Mouse (Mus musculus) midbrain, embryonic 11.5 days (tissue): ENCODE measurements at regions not wholly inside any gene's neighbourhood (a gene's known extent, or its start where the extent isn't known, plus 50 kb on each side); places are given as distances from the start of the nearest gene placed in this dataset.
A peak's percentile ranks its signal among the peaks of the same experiment; 100 is the strongest.

ENCODE experiments used
- ATAC-seq: fragments of 200-750 bp; cut with Nextera tagmentation; 2 replicates; pipeline ENCODE4 v1.8.0; 2017; ENCODE audit warnings: moderate TSS enrichment, moderate library complexity; ENCODE audit not compliant: low FRiP score
- DNase-seq: peaks from one replicate; pipeline ENCODE4 v3.0.0; 2015; ENCODE audit warnings: low spot score; ENCODE audit errors: missing footprints
- H3K27ac ChIP-seq: fragments of 300-500 bp; sonication (generic); 2 replicates; pipeline ENCODE4 v1.5.1; 2014; ENCODE audit warnings: low read depth, low read length
- H3K27me3 ChIP-seq: fragments of 300-500 bp; sonication (generic); 2 replicates; pipeline ENCODE4 v1.6.1; 2014; ENCODE audit warnings: mild to moderate bottlenecking, low read length, moderate library complexity, mixed read lengths; ENCODE audit not compliant: control insufficient read depth, insufficient read depth
- H3K36me3 ChIP-seq: fragments of 300-500 bp; sonication (generic); 2 replicates; pipeline ENCODE4 v1.6.1; 2014; ENCODE audit warnings: mild to moderate bottlenecking, low read length, moderate library complexity, mixed read lengths; ENCODE audit not compliant: control insufficient read depth, insufficient read depth
- H3K4me1 ChIP-seq: fragments of 300-500 bp; sonication (generic); 2 replicates; pipeline ENCODE4 v1.6.1; 2014; ENCODE audit warnings: low read length; ENCODE audit not compliant: control insufficient read depth, insufficient read depth
- H3K4me2 ChIP-seq: fragments of 300-500 bp; sonication (generic); 2 replicates; pipeline ENCODE4 v1.6.1; 2014; ENCODE audit warnings: mild to moderate bottlenecking, moderate library complexity
- H3K4me3 ChIP-seq: fragments of 300-500 bp; sonication (generic); 2 replicates; pipeline ENCODE4 v1.5.1; 2014; ENCODE audit warnings: low read depth, low read length
- H3K9ac ChIP-seq: fragments of 300-500 bp; sonication (generic); 2 replicates; pipeline ENCODE4 v1.6.1; 2014; ENCODE audit warnings: low read length
- H3K9me3 ChIP-seq: fragments of 300-500 bp; sonication (generic); 2 replicates; pipeline ENCODE4 v1.6.1; 2016; ENCODE audit warnings: low read length; ENCODE audit not compliant: control insufficient read depth
- WGBS: fragments of 180-500 bp; shearing (Covaris S2); extraction: QIAGEN DNeasy Blood & Tissue Kit; methylation state at CpG from one replicate; pipeline ENCODE4 v1.1.7; 2014; 5-methylcytosine and 5-hydroxymethylcytosine counted together

DNA sequence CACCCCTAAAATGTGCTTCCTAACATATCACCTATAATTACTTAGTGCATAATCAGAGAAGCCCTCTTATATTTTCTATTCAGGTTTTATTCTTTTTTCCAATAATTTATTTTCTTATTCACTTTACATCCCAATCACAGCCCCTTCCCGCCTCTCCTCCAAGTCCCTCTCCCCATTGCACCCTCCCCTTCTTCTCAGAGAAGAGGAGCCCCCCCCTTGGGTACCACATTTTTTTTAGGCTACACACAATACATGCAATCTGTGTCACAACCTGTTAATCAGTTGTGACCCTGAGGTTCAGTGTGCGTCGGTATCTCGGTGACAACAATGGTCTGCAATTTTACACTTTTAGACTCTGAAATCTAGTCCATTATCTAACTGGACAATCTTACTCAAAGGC is 198.0 kb downstream of the Pik3r1 start:
- Histone ChIP-seq H3K36me3 (no peaks in the 10 kb centered on the region), H3K4me3 (no peak overlapping the region), H3K4me1 (peaks cover 11% of the 10 kb centered on the region), H3K9me3 (no peaks in the 10 kb centered on the region), H3K4me2 (no peak overlapping the region), H3K9ac (no peak overlapping the region), H3K27ac (no peak overlapping the region; the same call in 1 of the 2 replicates), H3K27me3 (no peaks in the 10 kb centered on the region)
- WGBS = 35% methylated on average over 4 of the region's 4 CpGs
- DNase-seq (no peak), ATAC-seq (peak; percentile 66; the same call in 1 of the 2 replicates)

DNA sequence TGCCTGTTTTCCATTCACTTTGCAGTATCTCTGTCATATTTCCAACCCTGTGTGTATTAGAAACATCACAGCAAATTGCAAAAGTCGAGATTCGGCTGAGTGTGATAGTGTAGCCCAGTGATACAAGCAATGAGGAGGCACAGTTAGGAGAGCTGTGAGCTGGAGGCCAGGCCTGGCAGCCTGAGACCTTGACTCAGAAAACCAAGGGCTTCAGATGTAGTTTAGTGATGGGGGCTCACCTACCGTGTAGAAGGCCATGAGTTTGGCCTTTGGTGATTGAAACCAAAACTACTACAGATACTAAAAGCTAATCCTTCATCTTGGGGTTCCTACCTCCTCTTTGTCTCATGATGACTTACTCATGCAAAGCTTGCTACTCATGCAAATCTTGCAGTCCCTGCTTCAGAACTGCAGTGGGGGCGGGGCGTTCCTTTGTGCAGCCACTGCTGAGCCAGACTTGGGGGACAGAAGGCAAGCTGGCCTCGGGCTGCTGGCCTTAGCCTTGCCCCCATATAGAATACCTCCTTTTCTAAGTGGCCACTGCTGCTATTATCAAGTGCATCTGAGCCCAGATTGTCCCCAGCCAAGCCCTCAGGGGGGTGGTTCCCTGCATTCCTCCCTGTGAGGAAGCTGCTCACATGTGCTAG is 198.9 kb downstream of the Pik3r1 start:
- H3K9me3 ChIP-seq = no peaks in the 10 kb centered on the region
- 53% methylated on average over 6 of the region's 6 CpGs for WGBS
- DNase-seq (peak; percentile 91), ATAC-seq (peak; percentile 83)
- peaks cover 11% of the 10 kb centered on the region for H3K4me1 ChIP-seq
- no peaks in the 10 kb centered on the region for H3K27me3 ChIP-seq
- no peak overlapping the region for H3K4me2 ChIP-seq
- H3K9ac ChIP-seq = no peak overlapping the region
- H3K27ac ChIP-seq = no peak overlapping the region; the same call in 1 of the 2 replicates
- H3K4me3 ChIP-seq = no peak overlapping the region
- H3K36me3 ChIP-seq = no peaks in the 10 kb centered on the region

DNA sequence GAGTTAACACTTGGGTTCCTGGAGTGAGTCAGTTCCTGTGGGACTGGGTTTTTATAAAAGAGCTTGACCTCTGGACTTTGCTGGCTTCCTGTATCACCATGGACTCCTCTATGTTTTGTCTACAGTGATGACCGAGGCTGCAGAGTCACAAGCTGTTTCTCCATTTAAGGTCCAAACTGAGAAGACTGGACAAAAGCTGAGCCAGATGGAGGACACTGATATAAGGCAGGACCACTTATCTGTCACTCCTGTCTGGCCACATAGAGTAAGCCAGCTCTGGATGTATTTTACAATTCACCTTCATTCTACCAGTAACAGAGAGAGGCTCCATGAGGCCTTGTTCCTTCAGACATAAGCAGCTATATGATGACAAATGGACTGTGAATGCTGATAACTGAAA is 202.7 kb downstream of the Pik3r1 start:
- no peak for ATAC-seq
- H3K4me2 ChIP-seq = no peak overlapping the region
- WGBS = 90% methylated on average over 1 of the region's 1 CpGs

DNA sequence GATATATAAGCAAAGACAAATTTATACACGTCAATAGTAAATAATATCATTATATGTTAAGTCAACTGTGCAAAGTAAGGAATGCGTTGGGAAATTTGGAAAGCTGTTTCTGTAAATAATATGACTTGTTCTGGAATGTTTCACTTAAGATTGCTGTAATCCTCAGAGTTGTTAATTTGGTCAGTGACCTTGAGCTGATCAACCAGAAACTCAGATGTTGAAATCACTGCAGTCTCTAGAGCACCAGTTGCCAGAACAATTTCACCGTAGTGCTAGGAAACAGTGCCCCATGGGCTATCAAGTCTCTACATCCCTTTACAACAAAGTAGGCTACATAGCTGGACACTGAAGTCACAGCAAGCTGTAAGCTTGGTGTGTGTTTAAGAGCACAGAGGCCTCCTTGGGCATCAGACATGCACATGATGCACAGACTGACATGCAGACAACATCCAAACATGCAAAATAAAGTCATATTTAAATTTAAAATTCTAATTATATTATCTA is 212.6 kb downstream of the Pik3r1 start:
- 90% methylated on average over 3 of the region's 3 CpGs for WGBS
- ATAC-seq = no peak

More for the DNA sequence above, 202.7 kb downstream of the Pik3r1 start:
- H3K4me3 ChIP-seq = no peak overlapping the region
- no peak for DNase-seq
- no peaks in the 10 kb centered on the region for H3K9me3 ChIP-seq
- H3K27ac ChIP-seq = no peak overlapping the region
- H3K27me3 ChIP-seq = no peaks in the 10 kb centered on the region
- no peak overlapping the region for H3K9ac ChIP-seq
- H3K36me3 ChIP-seq = no peaks in the 10 kb centered on the region
- H3K4me1 ChIP-seq = peaks cover 11% of the 10 kb centered on the region

DNA sequence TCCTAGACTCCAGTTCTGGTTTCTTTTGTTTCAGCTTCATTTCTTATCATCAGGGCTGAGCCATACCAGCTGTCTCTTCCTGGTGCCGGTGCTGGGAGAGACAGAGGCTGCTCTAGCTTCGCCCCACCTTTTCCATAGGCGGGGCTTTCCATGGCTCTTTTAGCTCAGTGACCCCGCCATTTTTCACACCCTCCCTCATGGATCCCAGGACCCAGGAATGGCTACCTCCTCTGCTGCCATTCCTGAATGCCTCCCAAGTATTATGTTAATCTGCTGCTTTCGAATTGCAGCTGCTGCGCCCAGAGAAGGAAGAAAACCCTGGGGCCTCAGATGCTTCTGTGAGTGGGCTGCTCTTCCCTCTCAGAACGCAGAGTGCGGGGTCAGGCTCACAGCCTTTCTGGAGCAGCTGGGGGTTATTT is 214.9 kb downstream of the Pik3r1 start:
- Histone ChIP-seq H3K9me3 (no peaks in the 10 kb centered on the region), H3K27ac (no peak overlapping the region), H3K4me2 (no peak overlapping the region), H3K4me1 (peaks cover 3% of the 10 kb centered on the region; the same call in 1 of the 2 replicates), H3K4me3 (no peak overlapping the region), H3K9ac (no peak overlapping the region), H3K36me3 (no peaks in the 10 kb centered on the region), H3K27me3 (no peaks in the 10 kb centered on the region)
- ATAC-seq (peak; percentile 42), DNase-seq (no peak)
- 61% methylated on average over 8 of the region's 8 CpGs for WGBS

More for the DNA sequence above, 212.6 kb downstream of the Pik3r1 start:
- H3K4me1 ChIP-seq = peaks cover 3% of the 10 kb centered on the region; the same call in 1 of the 2 replicates
- H3K9me3 ChIP-seq = no peaks in the 10 kb centered on the region
- no peak overlapping the region for H3K9ac ChIP-seq
- no peaks in the 10 kb centered on the region for H3K27me3 ChIP-seq
- H3K4me2 ChIP-seq = no peak overlapping the region
- H3K36me3 ChIP-seq = no peaks in the 10 kb centered on the region
- H3K4me3 ChIP-seq = no peak overlapping the region
- DNase-seq = no peak
- no peak overlapping the region for H3K27ac ChIP-seq

DNA sequence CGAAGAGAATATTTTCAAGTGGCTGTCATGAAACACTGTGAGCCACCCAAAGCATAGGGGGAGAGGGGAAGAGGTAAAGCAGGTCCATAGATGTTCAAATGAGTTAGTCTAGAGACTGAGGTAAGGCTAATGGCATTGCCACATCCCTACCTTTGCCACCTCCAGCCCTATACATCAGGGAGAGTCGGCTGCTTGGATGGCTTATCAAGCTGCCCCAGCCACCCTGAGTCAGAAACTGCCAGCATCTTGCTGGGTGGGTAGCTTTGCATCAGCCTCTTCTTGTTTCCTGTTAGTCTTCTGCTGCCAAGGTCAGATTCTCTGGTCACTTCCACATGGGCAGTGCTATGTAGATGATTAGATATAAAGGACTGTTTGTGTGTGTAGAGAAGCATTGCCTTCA is 215.6 kb downstream of the Pik3r1 start:
- Histone ChIP-seq H3K4me1 (peaks cover 3% of the 10 kb centered on the region; the same call in 1 of the 2 replicates), H3K4me3 (no peak overlapping the region), H3K27ac (no peak overlapping the region), H3K9ac (no peak overlapping the region), H3K36me3 (no peaks in the 10 kb centered on the region), H3K27me3 (no peaks in the 10 kb centered on the region), H3K9me3 (no peaks in the 10 kb centered on the region), H3K4me2 (no peak overlapping the region)
- no peak for DNase-seq
- no peak for ATAC-seq
- 90% methylated on average over 2 of the region's 2 CpGs for WGBS

DNA sequence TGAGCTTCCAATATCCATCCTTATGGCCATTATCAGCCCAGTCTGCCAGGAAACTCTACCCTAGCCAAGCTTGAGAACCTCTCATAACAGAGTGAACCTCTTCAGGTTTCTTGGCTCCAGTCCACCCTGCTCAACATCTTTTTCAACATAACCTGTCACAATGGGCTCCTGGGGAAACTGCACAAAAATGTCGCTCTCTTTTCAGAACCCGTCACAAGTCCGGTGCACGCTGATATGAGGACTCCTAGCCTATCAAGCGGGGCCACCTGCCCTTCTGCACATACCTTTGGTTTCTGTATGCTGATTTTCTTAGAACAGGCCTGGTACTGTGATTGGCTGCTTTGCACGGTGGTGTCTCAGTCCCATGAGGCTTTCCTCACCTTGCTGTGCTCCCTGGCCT is 216.9 kb downstream of the Pik3r1 start:
- DNase-seq (no peak), ATAC-seq (no peak)
- no peak overlapping the region for H3K4me2 ChIP-seq
- 91% methylated on average over 6 of the region's 6 CpGs for WGBS
- no peaks in the 10 kb centered on the region for H3K36me3 ChIP-seq
- H3K27ac ChIP-seq = no peak overlapping the region
- no peak overlapping the region for H3K4me3 ChIP-seq
- no peaks in the 10 kb centered on the region for H3K9me3 ChIP-seq
- H3K9ac ChIP-seq = no peak overlapping the region
- peaks cover 3% of the 10 kb centered on the region; the same call in 1 of the 2 replicates for H3K4me1 ChIP-seq
- no peaks in the 10 kb centered on the region for H3K27me3 ChIP-seq

DNA sequence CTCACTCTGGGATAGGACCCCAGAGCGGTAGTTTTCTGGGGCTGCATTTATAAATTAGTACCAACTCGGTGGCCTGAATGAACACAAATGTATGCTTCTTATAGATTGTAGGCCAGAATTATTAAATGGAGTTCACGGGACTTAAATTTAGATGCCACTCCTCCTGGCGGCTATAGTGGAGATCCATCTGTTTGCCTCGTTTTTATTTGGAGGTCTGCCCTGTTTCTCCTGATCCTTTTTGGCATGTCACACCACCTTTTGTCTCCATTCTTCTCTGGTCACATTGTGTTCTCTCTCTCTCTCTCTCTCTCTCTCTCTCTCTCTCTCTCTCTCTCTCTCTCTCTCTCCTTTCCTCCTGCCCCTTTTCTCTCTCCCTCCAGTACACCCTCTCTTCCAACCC is 217.5 kb downstream of the Pik3r1 start:
- no peak for ATAC-seq
- Histone ChIP-seq H3K36me3 (no peaks in the 10 kb centered on the region), H3K9me3 (no peaks in the 10 kb centered on the region), H3K27ac (no peak overlapping the region), H3K9ac (no peak overlapping the region), H3K4me1 (peaks cover 3% of the 10 kb centered on the region; the same call in 1 of the 2 replicates), H3K4me3 (no peak overlapping the region), H3K27me3 (no peaks in the 10 kb centered on the region), H3K4me2 (no peak overlapping the region)
- no peak for DNase-seq
- 69% methylated on average over 5 of the region's 5 CpGs for WGBS

DNA sequence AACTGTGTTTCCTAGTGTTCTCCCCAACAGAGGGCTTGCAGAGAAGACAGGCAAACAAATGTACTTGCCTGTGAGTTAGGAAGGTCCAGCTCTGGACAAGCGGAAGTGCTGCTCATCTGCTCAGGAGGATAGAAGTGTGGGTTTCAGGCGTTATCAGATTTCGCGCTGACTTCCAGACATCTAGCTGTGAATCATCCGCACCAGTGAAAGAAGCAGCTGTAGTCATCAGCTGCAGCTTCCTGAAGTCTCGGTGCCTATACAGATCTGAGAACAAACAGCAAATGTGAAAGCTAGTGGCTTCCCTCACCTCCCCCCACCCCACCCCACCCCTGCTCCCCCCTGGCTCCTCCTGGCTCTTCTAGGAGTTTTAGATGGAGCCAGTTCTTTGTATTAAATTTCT is 220.1 kb downstream of the Pik3r1 start:
- Histone ChIP-seq H3K4me3 (no peak overlapping the region), H3K27ac (no peak overlapping the region), H3K36me3 (no peaks in the 10 kb centered on the region), H3K9me3 (no peaks in the 10 kb centered on the region), H3K9ac (no peak overlapping the region), H3K4me1 (no peaks in the 10 kb centered on the region), H3K27me3 (no peaks in the 10 kb centered on the region), H3K4me2 (no peak overlapping the region)
- 62% methylated on average over 6 of the region's 6 CpGs for WGBS
- no peak for ATAC-seq
- DNase-seq = no peak
